Mouse (Mus musculus) thymus, postnatal 36 days (tissue): ENCODE data around the gene Lekr1.

Experiments
- DNase-seq, 2 experiments: peaks; one replicate each; pipeline ENCODE4 v3.0.0; 2022; ENCODE audit warnings: mixed read lengths in 2 of 2

Gene Lekr1

GRCm38 (mm10) chr3:65665977-65666766 is at the start of gene Lekr1:
TSS of gene Lekr1 (plus strand) at chr3:65666228.
- peak; percentile 91 to 93 for DNase-seq

- no peak for DNase-seq
These were observed 48.5 kb upstream of the Lekr1 start for GRCm38 (mm10) chr3:65617507-65617906.

GRCm38 (mm10) chr3:65619340-65619739 is 46.7 kb upstream of the Lekr1 start:
- DNase-seq, result no peak

GRCm38 (mm10) chr3:65623057-65623456 is 43.0 kb upstream of the Lekr1 start:
- no peak for DNase-seq

- no peak for DNase-seq
These were observed 40.3 kb upstream of the Lekr1 start for GRCm38 (mm10) chr3:65625496-65626289.

- DNase-seq, result no peak
These were observed 39.6 kb upstream of the Lekr1 start for GRCm38 (mm10) chr3:65626290-65626914.

GRCm38 (mm10) chr3:65627021-65627706 is 38.9 kb upstream of the Lekr1 start:
- no peak for DNase-seq

GRCm38 (mm10) chr3:65627707-65628028 is 38.4 kb upstream of the Lekr1 start:
- no peak for DNase-seq

GRCm38 (mm10) chr3:65629565-65630112 is 36.4 kb upstream of the Lekr1 start:
- DNase-seq, result no peak

GRCm38 (mm10) chr3:65633604-65634003 is 32.4 kb upstream of the Lekr1 start:
- DNase-seq, result no peak

GRCm38 (mm10) chr3:65635983-65636382 is 30.0 kb upstream of the Lekr1 start:
- DNase-seq, result no peak

- no peak for DNase-seq
These were observed 28.7 kb upstream of the Lekr1 start for GRCm38 (mm10) chr3:65637313-65637712.

GRCm38 (mm10) chr3:65638896-65639295 is 27.1 kb upstream of the Lekr1 start:
- DNase-seq, result no peak

- DNase-seq, result no peak
These were observed 26.5 kb upstream of the Lekr1 start for GRCm38 (mm10) chr3:65639454-65640014.

- DNase-seq, result no peak
These were observed 23.1 kb upstream of the Lekr1 start for GRCm38 (mm10) chr3:65642959-65643358.

GRCm38 (mm10) chr3:65643654-65644053 is 22.4 kb upstream of the Lekr1 start:
- DNase-seq, result no peak

GRCm38 (mm10) chr3:65647592-65647991 is 18.4 kb upstream of the Lekr1 start:
- DNase-seq, result no peak

- no peak for DNase-seq
These were observed 17.1 kb upstream of the Lekr1 start for GRCm38 (mm10) chr3:65648913-65649312.

GRCm38 (mm10) chr3:65650156-65650815 is 15.7 kb upstream of the Lekr1 start:
- no peak for DNase-seq

- DNase-seq, result no peak
These were observed 11.4 kb upstream of the Lekr1 start for GRCm38 (mm10) chr3:65654541-65655206.

- DNase-seq, result no peak
These were observed 9.6 kb upstream of the Lekr1 start for GRCm38 (mm10) chr3:65656451-65656850.
